Mouse (Mus musculus): ENCODE data around the gene Upf2.

GRCm38 (mm10) chr2:6049018-6049417 is 97.7 kb downstream of the Upf2 start:
- TF ChIP-seq CTCF (IDR thresholded peaks at IDR 0.05; ENCODE audit: control insufficient read depth, insufficient read depth, insufficient replicate concordance, low read depth, low read length), result no peak
- no peak for TF ChIP-seq POLR2A (IDR thresholded peaks at IDR 0.05; ENCODE audit: control insufficient read depth, low read depth, low read length)
